Mouse (Mus musculus) heart, postnatal 0 days (tissue): Measurements from ENCODE around the gene Mfap3.

Experiments used
- CTCF ChIP-seq: IDR thresholded peaks from 2 replicates; pipeline ENCODE4 v1.5.1; 2016; ENCODE audit warnings: antibody characterized with exemption, control low read depth, low read depth
- EP300 ChIP-seq: IDR thresholded peaks from 2 replicates; pipeline ENCODE4 v1.6.1; 2016; ENCODE audit warnings: antibody characterized with exemption, low read depth

- TF ChIP-seq EP300: no peak
- no peak for TF ChIP-seq CTCF
These were observed 64.6 kb downstream of the Mfap3 start for GRCm38 (mm10) chr11:57582818-57583635.
